Mouse (Mus musculus) lung, postnatal 14 days (tissue): ENCODE results near the gene Wdr95.
A peak's percentile ranks its signal among the peaks of the same experiment; 100 is the strongest.
"Not testable (repeated sequence)": the region's sequence is repeated elsewhere in the genome, so short reads cannot be mapped to it uniquely, and the experiment has no call there.

Experiments
- DNase-seq: peaks from one replicate; pipeline ENCODE4 v3.0.0; 2021

The Wdr95 gene

DNA sequence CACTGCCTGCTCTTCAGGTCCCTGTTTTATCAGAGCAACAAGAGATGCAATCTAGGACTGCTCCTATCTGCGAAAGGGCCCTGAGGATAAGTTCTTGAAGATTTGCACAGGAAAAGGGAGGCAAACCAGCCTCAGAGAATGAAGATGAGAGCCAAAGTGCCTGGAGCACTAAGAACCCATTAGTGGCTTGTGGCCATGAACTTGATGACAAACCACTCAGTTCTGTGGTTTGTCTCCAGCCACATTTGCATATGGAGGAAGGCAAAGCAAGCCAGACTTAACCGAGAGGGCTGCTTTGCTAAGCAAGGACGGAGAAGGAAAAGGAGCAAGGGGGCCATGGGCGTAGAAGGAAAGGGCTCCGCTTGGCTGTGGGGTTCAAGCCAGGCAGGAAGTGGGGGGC lies 7.7 kb upstream of the Wdr95 start:
- no peak for DNase-seq

DNA sequence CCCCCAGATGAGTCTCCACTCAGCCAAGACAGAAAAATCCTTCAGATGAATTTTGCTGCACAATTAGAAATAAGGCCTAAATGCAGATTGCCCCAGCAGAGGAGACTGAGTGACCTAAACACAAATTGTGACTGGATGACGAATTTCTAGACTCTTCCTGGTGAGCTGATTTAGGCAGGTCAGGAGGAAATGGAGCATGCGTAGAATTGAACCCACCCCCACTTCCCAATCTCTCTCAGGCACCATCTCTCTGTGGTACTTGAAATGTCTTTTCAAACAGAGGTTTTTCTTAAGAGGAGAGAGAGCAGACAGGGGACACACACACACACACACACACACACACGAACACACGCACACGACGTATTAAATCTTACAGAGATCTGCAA lies 4.6 kb upstream of the Wdr95 start:
- no peak for DNase-seq

DNA sequence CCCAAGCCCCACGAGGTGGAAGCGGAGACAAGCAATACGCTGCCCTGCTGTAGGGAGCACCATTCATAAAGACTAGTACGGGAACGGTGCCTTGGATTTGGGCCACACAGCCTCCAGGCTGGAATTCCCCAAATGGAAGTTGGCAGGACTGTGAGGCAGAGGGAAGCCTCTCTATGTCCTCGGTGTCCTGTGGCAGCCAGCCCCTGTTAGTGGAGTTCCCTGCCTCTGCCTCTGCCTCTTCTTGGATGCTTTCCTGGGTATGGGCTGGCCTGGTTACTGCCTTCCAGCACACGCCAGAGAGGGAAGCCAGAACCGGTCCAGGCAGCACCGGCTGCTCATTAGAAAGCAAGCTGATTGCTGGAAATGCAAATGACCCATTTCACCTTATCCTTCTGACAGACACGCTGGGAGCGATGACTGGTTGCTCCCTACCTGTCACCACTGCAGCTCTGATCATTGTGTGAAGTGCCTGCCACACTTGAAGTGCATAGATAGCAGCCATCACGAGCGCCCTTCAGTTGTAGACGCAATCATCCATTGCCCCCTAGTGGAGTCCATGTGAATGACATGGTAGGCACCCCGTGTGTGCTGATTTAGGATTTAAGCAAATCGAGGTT lies 4.1 kb upstream of the Wdr95 start:
- DNase-seq: peak; percentile 87

DNA sequence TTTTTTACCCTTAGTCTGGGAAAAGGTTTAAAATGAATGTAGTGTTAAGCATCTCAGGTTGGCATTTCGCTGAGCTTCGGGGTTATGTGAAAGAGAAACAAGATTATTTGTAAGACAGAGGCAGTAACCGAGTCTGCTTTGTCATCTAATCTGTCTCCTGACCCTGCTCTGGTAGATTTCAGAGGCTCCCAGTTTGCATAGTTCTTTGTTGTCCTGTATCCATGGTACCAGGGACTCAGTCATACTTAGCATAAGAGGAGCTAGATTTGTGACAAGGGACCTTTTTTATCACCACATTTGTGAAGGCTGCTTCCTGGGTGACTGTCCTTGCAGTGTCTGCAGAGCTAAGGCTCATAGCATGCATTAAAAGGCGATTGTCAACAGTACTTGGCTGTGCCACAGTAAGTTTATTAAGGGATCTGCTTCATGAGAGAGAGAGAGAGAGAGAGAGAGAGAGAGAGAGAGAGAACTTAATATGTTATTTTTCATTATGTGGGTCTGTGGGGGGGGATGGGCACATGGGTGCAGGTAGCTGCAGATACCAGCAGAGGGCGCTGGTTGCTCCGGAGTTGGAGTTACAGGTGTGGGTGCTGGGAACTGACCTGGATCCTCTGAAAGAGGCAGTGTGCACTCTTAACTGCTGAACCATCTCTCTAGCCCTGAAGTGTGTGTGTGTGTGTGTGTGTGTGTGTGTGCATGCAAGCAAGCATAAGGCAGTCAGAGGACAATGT lies 3.3 kb upstream of the Wdr95 start:
- DNase-seq: no peak

DNA sequence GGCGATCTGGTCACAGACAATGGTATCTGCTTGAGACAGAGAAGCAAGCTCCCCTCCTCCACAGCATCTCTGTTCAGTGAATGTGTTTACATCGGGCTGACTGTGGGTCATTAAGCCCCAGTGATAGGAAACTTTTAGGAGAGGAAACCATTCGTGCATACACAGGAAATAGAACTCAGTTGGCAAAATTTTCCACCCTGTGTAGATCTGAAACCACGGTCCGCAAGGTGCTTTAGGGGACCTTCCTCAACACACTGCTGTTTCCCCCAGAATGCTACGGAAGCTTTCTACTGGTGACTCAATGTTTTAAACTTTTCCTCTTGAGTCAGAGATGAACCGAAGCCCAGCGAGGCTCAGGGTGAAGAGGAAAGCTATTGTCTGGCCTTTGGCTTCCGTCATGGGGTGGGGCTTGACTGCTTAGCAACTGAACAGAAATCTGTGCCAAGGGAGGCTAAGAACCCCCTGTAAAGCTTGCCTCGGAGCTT lies 2.0 kb upstream of the Wdr95 start:
- peak; percentile 57 for DNase-seq

DNA sequence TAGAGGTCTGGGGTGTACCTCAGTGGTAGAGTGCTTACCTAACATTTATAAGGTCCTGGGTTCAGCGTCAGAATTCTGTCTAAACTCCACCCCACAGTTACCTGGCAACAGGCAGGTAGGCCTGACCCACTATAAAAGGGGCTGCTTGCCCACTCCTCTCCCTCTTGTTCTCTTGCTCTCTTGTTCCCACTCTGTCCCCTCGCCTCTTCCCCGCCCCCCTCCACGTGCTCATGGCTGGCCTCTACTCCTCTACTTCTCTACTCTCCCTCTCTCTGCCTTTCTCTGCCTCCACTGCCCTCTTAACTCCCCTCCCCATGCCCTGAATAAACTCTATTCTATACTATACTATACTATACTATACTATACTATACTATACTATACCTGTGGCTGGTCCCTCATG lies 1.2 kb upstream of the Wdr95 start:
- DNase-seq: not testable (repeated sequence)

DNA sequence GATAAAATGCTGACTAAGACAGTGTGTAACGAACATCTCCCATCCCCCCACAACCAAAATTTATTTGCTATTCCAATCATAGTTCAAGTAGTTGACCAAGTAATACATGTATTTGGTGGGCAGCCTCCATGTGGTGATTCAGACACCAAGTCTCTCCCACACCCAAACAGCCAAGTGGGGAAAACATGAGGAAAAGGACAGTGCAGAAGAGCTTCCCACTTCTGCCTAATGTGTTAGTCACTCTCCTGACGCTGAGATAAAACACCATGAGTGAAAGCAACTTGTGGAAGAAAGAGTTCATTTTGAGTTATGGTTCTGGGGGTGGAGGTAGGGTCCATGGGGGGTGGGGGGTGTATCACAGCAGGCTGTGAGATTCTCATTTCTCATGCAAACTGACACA lies 5.4 kb downstream of the Wdr95 start:
- DNase-seq: no peak

DNA sequence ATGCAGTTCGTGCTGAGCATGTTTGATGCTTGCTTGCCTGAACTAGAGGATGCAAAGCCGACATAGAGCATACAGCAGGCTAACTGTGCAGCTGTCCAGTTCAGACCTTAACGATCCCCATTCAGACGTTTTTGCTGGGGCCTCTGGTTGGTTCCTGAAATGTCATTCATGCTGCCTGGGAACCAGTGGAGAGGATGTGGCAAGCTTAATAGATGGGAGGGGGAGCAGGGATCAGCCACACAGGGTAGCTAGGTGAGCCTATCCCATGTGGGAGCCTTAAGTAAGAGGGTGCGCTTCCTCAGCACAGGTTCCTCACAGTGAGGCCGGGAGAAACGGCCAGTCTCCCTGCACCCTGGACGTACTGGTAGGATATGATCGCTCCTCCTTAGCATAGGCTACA lies 7.5 kb downstream of the Wdr95 start:
- DNase-seq: no peak

DNA sequence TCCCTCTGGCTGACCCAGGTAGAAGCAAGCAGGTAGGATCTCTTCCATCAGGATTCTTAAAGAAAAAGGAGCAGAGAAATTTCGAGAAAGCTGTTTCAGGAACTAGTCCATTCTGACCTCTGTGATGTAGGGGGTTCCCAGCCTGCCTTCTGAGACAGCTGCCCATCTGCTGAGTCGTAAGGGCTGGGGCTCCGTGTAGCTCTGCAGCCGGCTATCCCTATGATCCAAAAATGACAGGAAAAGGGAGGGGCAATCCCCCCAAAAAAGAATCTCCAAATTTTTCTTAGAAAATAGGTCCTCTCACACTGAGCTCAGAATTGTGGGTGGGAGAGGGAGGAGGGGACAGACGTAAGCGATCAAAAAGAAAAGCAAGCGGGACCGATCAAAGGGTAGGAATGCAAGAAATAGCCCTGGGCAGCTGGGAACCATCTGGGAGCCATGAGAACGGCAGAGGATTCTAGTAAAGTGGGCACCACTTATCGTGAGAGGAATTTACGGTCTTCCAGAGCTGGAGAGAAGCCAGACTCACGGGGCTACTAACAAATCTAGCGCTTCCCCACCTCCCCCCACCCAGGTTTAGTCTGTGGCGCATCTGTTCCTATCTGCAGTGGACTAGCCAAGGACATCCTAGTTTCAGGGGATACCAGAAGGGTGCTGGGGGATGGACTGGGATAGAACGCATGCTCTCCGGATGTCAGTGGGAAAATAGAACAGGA lies 9.5 kb downstream of the Wdr95 start:
- peak; percentile 20 for DNase-seq

DNA sequence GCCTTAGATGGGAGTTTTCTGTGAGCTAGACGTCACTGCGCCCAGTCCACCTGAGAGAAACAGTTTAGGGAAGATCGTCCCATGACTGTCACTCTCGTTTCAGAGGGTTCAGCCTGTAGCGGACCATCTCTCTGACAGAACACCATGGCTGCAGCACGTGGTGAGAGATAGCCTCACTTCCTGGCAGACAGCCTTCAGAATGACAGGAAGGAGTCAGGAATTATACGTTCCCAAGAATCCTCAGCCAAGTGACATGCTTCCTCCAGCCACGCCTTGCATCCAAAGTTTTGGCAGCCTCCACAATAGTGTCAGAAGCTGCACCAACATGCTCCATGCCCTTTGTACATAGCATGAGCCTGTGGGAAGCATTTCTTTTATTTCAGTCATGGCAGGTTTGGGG lies 10.1 kb downstream of the Wdr95 start:
- peak; percentile 26 for DNase-seq

DNA sequence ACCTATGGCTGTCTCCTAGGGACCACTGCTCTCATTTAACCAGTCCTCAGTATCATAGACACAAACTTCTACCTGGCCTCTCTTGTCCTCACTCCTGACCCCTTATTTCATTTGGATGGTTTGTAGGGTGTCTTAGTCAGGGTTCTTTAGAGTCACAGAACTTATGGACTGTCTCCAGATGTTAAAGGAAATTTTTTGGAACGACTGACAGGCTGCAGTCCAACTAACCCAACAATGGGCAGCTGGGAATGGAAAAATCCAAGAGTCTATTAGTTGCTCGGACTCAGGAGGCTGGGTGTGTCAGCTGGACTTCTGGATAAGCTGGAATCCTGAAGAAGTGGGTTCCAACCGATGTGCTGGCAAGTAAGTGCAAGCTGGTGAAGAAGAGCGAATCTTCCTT lies 10.6 kb downstream of the Wdr95 start:
- DNase-seq: no peak

DNA sequence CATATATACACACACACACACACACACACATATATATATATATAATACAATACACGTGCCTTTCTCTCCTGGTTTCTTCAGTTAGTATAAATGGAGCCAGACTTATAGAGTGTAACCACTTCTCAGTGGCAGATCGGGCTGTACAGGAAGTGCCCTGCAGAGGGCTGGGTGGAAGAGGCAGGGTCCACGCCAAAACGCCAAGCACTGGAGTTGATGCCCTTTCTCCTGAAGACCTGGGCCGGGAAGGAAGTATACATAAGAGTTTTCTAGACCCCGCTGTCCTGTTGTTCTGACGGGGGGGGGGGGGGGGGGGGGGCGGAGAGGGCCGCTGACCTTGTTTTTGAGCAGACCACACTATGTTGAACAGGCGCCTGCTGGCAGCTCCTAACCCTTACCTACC lies 22.7 kb downstream of the Wdr95 start:
- DNase-seq: no peak

DNA sequence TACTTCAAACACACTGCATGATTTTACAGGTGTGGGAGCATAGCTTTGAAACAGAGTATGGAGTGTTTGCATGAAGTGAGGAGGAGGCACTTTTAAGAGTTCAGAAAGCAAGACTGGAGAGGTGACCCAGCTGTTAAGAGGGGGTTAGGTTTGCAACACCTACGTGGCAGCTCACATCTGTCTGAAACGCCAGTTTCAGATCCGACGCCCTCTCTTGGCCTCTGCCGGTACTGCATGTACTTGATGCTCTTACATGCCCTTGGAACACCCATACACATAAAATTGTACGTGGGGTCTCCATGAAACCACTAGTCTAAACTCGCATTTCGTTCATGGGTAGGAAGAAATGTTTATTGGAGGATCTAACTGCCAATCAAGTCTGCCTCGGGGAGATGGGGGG lies 24.3 kb downstream of the Wdr95 start:
- peak; percentile 39 for DNase-seq

DNA sequence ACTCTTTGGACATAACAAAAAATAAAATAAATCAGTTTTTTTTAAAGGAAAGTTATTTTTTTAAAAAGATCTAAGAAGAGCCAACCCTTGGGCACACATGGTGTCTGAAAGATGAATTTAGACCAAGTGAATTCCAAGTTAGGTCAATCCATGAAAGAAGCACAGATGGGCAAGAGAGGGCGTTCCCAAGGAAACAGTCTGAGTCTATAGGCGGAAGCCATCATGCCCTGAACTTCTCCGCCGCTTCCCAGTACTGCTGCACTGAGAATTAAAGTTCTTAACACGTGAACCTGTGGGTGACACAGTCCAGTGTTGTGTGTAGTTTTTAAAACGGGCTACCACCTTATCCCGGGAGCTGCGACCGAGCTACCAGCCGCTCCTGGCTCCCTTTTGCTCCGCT lies 24.9 kb downstream of the Wdr95 start:
- no peak for DNase-seq

DNA sequence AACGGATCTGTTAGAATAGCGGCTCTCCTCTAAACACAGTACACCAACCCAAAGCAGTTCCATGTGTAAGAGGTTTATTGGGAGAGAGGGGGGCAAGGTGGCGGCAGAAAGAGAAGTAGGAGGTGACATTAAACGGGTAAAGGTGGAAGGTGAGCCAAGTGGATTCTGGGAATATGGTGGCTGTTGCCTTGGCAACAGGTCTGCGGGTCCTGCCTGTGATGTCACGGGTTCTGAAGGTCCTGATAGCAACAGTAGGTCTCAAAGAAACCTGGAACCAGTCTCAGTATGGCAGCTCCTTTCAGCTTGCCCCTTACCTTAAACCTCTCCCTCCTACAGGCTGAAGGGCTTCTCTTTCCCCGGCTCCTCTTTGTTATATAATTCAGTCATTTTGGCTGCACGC lies 25.9 kb downstream of the Wdr95 start:
- DNase-seq: no peak

DNA sequence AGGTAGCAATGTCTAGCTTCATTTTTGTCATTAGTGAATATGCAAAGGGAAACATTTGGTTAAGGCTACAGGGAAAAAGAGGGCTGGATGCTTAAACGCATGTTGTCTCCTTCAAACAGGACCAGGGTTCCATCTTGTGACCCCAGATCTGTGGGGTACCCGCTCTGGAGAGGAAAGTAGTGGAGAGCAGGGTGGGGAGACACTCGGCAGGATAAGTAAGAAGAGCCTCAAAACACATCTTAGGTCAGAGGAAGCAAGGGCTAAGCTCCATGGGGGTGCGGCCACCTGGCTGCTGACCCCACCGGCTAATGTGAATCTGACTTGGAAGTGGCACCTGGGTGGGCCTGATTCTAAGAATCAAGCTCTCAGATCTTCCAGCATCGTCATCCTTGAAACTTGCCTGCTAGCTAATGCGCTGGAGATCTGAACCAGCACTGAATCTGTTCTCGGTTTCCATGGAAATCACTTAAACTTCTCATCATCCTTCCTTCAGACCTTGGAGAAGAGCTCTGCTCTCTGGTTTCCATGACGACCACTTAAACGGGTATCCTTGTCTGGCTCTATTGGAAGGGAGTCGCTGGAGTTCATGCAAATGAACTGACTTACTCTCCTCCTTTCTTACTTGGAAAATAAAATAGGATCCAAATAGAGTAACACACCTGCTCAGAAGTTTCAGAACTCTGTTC lies 32.6 kb downstream of the Wdr95 start:
- no peak for DNase-seq

DNA sequence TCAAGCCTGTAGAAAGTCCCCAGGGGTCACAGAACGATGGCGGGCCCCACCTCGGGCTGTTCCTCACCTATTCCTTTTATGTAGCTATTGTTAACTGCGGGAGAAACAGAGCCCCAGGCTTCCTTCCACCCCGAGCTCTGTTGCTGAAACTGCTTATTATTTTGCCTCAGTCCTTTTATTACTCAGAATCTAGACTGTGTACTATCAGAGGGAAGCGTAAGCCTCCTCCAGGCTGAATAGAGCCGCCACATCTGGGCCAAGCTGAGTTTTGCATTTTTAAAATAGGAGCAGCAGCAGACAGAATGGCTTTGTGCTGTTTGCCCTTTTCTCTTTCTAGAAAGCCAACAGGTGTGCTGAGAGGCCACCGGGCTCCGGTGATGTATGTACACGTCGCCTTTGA lies 37.5 kb downstream of the Wdr95 start:
- no peak for DNase-seq

DNA sequence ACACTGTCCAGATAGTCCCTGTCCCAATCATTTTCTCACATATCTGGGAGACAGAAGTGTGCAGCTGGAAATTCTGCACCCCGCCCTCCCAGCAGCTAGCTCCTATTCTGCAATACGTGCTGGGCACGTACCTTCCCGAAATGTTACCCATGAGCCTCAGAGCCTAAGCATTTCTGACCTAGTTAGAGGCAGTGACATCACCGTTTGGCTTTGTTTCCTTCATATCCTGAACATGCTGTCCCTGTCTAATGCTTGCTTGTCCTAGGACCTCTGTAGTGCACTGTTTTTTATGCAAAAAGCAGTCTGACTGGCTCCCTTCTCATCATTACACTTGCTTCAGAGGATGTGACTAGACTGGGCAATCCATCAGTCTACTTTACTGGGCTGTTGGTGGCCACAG lies 38.5 kb downstream of the Wdr95 start:
- DNase-seq: peak; percentile 61

DNA sequence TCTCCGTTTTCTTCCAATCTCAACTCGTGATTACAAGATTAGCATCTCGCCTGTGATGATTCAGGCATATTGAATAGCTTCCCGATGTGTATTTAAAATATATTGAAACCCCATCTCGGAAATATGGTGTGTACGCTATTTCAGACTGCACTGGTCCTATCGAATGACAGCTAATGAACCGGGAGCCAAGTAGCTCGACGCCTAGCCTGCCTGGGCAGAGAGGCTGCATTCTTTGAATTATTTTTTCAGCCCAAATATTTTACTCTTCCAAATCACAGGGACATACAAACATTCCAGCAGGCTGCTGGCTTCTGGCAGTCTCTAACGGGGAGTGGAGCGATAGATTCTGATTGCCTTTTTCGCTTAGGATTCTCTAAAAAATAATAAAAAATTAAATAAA lies 40.5 kb downstream of the Wdr95 start:
- peak; percentile 28 for DNase-seq

DNA sequence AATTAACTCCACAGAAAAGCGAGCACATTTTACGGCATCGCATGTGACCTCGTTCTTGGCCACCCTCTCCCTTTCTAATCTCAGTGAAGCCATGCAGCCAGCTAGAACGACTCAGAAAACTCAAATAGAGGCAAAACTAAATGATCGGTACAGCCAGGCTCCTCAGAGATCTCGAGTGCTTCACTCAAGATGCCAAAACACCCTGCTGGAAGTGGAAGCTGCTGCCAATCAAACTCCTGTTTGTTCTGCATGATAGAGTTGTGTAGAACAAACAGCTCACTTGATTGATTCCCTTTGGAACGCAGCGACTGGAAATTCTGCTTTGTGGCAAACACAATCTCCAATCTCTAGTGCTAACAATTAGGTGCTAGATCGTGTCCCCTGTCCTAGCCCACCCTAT lies 48.5 kb downstream of the Wdr95 start:
- no peak for DNase-seq

DNA sequence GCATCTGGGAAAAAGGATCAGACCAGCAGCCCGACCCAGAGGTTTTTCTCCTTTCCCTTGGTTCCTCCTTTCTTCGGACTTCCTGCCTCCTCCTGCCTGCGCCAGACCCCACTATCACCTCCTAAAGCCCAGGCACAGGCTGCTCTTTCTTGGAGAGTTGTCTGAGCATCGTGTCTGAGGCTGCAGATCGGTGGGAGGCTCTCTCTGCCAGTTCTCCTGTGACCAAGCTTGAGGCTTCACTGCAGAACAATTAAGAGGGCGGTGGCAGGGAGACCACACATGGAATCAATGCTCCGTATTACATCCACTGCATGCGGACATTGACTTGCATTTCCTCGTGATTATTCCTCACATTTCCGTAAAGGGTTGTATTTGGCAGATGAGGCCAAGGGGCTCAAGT lies 49.0 kb downstream of the Wdr95 start:
- DNase-seq: no peak

DNA sequence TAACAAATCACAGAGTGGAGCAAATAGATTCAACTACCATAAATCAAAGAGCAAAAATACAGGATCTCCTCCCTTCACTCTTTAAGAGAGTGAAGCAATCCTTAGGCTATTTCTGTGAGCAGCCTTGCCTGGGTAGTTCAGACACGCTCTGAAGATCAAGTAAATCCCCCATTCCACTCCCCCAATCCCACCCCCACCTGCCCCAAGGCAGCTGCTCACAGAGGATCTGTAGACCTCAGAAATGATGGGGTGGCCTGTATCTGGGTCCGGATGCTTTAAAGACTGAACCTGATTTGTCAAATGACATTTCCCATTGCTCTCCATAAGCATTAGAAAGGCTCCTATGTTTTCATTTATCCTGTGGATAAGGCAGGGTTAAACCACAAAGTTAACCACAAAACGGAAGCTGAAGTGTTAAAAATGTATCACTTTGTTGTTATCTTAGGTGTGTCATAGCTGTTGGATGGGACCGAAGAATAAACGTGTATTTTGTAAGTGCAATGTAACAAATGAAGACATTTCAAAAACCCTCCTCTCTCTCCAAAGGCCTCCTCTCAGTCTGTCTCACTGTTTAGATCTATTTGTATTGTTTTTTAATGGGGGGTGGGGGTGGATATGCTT lies 54.3 kb downstream of the Wdr95 start:
- no peak for DNase-seq

DNA sequence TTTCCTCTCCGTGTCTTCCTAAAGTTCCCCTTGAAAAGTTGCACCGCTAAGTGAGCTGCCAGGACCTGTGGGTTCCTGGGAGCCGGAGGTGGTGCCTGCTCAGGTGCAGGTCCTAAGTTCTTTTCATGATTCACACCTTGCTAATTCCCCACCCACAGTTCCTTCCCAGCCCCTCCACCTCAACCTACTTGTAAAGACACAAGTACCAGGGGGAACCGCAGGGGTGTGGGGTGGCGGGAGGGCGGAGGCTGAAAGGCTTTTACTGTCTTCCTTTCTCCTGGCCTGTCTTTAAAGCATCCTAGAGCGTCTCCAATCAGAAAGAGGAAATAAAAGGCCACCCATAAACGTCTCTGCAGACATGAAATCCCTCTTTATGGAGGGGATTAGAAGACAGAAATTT lies 55.0 kb downstream of the Wdr95 start:
- no peak for DNase-seq
